Mouse (Mus musculus) adrenal gland, adult 2 months (tissue): ENCODE measurements around the gene Sirt7. TPM values are rescaled to one million over a fixed set of nuclear protein-coding genes. Genes with fewer than 3 reads are reported as not detected.
A peak's percentile ranks its signal among the peaks of the same experiment; 100 is the strongest.

Experiments used
- DNase-seq: peaks from one replicate; pipeline ENCODE4 v3.0.0; 2021
- long read RNA-seq: library from polyadenylated mRNA; stranded (forward); transcript quantifications from one replicate; pipeline ENCODE4 v2.0.0, GENCODE M21; 2021
- polyA plus RNA-seq: library from polyadenylated mRNA; depleted of rRNA; stranded (reverse); fragments of >200 nt; gene quantifications from 2 replicates; pipeline ENCODE4 v1.2.3, GENCODE M21; 2012; rRNA removed
- total RNA-seq, 2 experiments: library from RNA; stranded (reverse); gene quantifications; 2 replicates each; pipeline ENCODE4 v1.2.3; 2021

Sirt7 gene
- 10 to 100 TPM; 54.2 to 69.5 TPM for total RNA-seq
- 109 and 128 TPM in 2 replicates for polyA plus RNA-seq
- long read RNA-seq, transcript Sirt7-201 (10 exons, 1,727 nt): major isoform, 40 of 66 reads
- long read RNA-seq, partial matches to known transcripts: 3 of 66 reads
- long read RNA-seq, other reads (novel, unspliced or antisense): 22 of 66 reads

DNA sequence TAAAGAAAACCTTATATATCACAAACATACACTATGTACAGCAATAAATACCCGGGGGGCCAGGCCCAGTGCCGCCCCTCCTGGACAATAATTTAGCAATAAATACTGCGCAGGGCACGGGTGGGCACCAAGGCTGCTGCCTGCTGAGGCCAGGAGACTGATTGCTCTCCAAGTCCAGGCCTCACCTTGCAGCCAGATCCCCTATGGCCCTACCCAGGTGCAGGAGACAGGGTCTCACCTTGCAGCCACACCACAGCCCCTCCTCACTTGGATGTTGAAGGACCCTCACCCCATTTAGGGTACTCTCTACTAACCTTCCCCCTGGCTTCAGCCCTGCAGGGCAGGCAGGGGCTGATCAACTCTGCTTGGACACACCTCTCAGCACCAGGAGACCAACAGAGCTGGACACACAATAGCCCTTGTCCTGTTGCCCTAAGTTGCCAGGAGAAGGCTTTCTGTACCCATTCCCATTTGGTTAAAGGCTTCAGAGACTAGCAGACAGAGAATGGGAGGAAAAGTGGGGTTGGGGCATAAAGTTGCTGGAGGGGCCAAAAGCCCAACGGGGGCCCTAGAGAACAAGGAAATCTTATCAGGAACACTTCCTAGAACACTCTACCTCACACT is at the start of gene Sirt7:
Gene Sirt7, minus strand, starts transcription at position 89 of the 624 bp plus-strand sequence.
- DNase-seq: no peak

DNA sequence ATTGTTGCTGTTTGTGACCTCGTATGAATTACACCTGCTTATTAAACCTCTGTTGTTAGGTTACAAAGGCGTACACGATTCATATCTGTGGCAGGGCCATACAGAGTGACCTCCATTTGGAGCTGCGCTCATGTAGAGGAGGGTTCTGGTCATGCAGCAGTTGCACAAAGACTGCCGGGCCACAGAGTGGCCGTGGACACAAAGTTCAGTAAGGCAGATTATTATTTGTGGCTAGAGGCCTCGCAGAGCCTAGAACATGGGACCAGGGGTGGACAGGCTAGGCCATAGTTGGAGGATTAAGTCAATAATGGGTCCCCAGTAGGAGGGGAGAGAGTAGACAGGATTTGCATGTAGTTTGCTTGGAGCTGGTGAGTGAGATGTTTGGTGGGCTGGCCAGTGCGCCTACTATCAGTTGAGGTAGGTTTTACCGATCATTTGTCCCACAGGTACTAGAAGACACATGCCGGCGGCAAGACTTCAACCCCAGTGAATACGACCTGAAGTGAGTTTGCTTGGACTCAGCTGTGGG is 48.6 kb upstream of the Sirt7 start:
- no peak for DNase-seq

DNA sequence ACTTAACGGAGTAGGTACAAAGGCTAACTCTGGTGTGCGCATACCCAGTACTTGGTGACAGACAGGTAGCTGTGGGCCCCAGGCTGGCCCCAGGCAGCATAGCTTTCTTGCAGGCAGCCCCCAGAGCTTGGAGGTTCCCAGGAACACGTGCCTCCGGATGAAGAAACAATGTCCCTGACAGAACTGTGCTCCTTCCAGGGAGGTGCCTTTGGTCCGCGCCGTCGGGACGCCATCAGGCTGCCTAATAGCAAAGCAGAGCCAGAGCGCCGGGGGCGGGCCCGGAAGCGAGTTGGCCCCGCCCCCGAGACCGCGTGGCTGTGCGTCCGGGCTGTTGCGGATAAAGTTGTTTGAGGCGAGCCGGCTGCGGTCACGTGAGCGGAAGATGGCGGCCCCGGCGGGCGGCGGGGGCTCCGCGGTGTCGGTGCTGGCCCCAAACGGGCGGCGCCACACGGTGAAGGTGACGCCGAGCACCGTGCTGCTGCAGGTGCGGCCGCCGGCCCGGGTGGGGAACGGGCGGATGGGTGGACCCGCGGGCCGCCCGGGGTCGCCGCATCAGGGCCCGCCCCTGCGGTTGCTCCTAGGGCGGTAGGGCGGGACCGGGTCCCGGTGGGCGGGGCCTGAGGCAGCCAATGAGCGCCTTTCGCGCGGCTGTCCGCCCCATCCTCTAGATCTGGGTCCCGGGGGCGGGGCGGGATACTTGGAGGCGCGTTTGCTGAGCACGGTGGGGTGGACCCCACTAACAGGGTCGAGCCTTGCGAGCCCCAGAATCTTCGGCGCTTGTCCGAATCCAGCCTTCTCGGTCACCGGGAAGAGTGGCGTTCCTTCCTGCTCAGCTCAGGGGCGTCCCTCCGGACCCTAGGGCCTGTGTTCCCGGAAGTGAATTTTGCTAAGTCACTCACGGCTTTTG is 47.9 kb upstream of the Sirt7 start, which contains the start of gene Aspscr1:
Gene Aspscr1, plus strand, starts transcription at position 287 of the 907 bp plus-strand sequence.
- peak; percentile 98 for DNase-seq

DNA sequence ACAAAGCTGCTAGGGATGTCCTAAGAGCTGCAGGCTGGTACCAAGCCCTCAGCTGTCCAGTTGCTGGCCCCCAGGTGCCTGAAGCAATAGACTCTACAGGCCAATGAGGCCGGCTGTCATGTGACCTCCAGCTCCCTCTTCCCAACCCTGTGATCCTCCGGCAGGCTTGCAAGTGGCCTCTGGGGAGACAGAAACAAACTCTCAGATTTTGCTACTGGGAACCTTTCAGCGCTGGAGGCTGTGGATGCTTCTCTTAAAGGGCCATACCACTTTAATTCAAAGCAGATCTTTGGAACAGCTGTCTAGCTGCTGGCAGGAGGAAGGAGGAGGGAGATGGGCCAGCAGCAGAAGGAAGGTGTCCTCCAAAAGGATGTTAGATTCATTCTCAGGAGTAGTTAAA is 41.6 kb upstream of the Sirt7 start:
- no peak for DNase-seq

DNA sequence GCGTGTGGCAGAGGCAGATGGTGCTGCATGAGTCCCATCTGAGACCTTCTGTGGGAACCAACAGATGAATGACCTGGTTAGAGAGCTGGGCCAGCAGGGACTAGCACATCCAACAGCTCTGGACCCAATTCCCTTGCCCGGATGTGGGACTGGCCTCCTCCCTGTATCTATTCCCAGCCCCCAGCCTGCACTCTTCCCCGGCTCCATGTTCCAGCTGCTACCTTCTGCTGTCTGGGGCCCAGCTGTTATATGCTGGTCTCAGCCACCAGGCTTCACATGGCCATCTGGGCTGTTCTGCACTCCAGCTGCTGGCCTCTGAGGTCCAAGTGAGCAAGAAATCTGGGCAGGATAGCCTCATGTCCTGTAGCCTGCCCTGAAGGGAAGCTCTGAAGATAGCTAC is 40.4 kb upstream of the Sirt7 start:
- no peak for DNase-seq

DNA sequence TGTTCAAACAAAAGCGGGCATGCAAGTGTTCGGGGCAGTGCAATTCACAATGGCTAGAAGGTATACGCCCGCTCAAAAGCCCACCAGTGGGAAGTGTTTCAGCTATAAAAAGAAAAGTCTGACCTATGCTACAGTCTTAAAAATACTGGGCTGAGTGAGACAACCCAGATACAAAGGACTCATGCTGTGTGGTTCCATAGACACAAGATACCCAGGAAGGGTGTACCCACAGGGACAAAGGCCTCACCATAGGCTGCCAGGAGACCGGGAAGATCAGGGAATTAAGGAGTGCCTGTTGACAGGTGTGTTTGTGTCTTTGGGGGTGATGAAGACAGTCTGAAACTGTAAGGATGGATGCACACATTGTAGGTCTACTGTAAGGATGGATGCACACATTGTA is 38.7 kb upstream of the Sirt7 start:
- no peak for DNase-seq

DNA sequence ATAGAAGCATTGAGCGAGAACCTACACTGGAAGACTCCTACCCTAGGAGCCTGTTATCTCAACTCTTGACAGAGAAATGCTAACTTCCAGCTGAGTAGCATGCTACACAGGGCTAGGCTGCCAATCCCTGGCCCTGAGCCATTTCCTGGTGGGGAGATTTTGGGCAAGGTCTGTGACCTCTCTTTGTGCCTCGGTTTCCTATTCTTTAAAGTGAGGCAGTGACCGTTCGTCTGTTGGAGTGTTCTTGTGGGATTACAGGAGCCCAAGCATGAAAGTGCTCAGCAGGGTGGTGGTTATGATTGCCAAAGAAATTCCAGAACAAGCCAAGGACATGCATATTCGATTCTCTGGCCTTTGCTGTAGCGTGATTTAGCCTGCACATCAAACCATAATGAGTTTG is 37.7 kb upstream of the Sirt7 start:
- peak; percentile 25 for DNase-seq

DNA sequence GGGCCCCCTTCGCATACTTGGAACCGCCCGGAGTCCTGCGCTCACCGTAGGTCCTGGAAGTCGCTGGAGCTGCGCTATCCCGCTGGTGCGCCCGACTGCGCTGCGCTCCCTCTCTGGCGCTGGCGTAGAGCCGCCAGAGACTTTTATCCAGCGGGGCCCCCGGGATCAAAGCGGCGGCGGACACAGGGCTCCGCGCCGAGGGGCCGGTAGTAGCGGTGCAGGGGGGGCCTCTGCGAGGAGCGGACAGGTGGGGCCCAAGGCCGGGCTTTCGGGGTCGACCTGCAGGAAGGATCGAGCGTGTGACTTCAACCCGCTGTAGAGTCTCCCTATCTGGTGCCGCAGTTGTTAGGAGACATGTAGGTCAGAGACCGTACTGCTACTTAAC is 36.0 kb upstream of the Sirt7 start, which contains the start of gene Notum:
Gene Notum, minus strand, starts transcription at position 100 of the 385 bp plus-strand sequence.
- DNase-seq: no peak

DNA sequence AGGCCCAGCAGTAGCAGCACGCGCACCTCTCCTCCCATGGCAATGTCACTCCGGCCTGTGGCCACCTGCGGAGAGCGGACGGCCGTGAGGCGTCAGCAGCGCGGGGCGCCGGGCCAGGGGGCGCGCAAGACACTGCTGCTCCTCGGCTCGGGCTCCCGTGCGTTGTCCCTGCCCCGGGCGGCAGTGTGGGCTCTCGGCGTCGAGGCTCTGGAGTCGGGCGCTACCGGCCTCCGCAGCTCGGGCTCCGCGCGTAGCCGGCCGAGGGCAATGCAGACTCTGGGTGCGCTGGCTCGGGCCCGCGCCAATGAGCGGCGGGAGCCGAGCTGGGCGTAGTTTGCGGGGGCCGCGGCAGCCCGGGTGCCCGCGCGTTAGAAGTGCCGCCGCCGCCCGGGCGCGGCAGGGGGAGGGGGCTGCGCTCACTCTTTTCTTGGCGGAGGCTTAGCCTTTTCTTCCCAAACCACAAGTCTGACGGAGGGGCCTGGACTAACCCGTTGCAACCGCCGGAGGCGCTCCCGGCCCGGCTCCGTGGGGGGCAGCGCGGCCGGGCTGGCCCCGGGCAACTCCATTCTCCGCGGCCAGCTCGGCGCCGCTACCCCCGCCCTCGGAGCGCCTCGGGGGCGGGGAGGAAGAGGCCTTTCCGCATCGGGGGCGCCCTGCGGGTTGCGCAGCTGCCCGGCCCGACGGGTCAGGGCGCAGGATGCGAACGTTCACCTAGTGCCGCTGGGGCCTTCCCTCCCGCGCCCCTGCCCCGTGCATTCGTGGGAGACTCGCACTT is 35.4 kb upstream of the Sirt7 start:
- DNase-seq: peak; percentile 69

DNA sequence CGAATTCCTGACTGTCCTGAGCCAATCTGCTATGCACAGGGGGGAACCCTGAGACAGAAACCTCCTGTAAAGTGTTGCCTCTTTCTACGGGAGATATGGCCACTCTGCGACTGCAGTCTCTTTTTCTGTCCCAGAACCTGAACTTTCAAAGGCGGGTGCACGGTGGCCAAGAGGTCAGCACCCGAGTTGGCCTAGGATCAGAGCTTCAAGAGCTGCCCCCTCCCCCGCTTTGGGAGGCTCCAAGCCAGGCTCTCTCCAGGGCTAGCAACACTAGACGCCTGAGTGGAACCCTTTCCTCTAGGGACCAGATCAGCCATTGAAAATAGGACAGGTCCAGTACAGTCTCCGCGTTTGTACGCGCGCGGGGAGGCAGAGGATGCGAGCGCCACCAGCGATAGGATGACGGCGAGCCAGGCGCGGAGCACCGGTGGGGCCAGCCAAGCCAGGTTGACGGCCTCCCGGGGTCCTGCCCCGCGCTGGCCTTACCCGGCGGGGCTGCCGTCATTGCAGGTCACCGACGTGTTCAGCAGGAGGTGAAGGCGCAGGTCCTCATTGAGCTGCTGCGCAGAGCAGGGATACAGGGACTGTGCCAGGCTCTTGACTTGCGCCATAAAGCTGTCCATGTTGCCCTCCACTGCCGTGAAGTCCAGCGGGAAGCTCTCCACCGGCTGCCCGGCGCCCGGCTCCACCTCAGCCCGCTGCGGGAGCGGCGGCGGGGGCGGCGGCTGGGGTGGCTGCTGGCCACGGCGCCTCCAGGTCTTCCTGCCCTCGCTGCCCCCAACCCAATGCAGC is 34.7 kb upstream of the Sirt7 start:
- DNase-seq: peak; percentile 56

DNA sequence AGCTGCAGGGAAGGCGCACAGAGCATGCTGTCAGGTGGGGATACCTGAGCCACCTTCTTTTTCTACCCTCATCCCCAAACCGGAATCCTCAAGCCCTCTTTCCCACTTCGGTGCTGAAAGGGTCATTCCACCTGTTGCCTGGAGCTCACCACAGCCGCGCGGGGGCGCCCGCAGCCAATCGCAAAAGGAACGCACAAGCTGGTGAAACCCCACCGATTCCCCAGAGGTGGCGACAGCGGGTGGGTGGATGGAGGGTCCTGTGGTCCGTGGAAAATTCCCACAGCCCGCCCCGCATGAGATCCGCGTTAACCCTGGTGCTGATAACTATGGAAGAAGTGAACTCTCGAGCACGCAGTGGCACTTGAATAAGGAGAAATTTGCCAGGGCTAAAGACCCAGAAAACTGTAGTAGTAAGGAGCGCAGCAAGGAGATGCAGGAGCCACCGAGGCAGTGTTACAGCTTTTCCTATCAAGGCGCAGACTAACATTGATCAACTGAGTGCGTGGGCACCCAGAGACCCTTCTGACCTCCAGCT is 33.9 kb upstream of the Sirt7 start:
- peak; percentile 87 for DNase-seq

DNA sequence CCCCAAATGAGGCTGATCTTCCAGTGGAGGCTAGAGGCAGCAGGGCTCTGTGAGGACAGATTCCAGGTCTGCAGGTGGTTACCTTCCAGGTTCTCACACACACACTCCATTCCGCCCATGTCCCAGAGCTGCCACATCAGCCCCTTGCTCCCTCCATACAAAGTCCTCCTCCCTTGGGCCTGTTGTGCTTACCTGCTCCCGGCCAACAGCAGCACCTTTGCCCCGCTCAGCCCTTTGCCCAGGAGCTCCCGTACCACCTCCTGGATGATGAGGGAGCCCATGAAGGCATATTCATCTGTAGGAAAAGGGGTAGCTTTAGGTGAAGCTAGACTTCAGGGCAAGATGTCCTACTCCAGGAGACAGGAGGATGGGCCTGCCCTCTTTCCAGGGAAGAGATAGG is 32.3 kb upstream of the Sirt7 start:
- no peak for DNase-seq

DNA sequence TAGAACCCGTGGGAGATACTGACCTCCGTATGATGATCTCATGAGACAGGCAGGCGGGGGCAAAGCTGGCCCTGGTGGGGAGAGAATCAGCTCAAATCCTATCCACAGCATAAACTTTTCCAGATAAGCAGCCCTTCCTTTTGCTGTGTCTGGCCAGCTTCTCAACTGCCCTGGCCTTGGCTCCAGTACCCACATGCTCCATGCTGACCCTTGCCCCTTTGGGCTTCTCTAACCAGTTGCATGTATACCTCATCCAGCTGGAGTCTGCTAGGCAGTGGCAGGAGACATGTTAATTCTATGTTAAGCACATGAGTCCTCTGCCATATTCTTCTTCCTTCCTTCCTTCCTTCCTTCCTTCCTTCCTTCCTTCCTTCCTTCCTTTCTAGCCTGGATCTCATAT is 29.7 kb upstream of the Sirt7 start:
- no peak for DNase-seq

DNA sequence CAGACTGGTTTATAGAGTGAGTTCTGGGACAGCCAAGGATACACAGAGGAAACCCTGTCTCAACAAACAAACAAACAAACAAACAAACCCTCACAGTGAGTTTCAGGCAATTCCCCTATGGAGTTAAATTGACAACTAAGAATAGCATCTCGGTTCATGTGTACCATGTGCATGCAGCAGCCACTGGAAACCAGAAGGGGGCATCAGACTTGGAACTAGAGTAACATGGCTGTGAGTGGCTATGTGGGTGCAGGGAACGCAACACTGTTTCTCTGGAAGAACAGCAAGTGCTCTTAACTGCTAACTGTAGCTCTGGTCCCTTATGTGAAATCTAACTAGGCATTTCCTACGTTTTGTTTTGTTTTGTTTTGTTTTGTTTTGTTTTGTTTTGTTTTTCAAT is 26.8 kb upstream of the Sirt7 start:
- DNase-seq: no peak

DNA sequence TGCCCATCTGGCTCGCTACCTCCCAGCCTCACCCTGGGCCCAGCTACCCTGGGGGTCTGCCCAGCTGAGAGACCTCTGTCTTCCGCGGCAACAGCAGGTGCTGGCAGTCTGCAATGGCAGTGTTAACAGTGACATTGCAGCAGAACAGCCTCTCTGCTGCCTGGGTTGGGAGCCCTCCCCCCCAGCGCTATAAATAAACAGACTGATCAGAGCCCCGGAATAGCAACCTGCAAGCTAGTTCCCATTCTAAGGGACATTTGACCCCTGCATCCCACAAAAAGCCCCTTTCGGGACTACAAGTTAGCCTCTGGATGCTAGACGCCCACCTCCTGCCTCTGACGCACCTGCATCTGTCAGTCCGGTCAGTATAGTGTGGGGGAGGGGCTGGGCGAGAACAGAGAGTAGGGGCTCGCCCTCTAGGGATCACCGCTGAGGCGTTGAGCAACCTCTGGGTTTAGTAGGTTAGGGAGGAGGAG is 23.0 kb upstream of the Sirt7 start, which contains the start of gene Myadml2:
Gene Myadml2, minus strand, starts transcription at position 158 of the 476 bp plus-strand sequence.
- DNase-seq: no peak

DNA sequence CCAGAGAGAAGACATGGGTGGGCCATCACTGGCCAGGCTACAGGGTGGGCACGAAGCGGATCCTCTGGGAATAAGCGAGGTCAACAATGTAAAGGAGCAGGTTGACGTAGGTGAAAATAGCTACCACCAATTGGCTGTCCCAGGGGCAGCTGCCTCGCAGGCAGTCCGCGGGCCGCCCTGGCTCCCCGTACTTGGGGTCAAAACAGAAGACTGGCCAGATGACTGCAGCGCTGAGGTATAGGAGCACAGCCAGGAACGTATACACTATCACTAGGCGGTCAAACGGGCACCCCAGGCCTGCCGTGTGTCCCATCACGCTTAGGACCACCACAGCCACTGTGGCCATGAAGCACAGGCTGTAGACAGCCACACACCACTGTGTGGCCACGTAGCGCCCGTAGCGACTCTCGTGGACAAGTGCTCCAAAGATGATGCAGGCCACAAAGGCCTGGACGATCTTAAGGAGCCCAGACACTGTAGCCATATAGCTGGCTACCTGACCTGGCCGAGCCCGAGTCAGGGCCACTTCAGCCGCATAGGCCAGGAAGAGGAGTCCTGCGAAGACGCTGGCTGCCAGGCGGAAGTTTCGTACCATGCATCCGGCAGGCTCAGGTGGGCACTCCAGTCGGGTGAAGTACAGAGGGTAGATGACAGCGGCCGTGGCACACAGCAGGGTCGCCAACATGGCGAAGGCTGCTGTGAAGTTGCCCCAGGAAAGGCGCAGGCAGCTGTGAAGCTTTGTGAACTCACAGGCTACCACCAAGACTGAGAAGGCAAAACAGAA is 22.2 kb upstream of the Sirt7 start:
- DNase-seq: no peak

DNA sequence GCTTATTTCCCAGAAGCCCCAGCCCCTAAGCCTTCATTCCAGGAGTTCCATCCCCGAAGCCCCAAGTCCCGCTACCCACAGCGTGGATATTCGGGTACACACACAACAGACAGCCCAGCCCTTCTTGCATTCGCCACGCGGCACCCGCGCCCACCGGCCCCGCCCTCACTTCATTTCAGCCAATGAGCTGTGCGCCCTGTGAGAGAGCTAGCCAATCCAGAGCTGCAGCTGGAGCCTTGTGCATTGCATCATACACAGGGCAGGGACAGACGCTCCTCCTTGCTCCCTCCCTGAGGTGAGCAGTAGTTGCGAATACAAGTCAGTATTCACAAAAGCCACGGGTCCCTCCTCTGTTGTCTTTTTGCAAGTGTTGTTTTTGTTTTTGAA is 18.6 kb upstream of the Sirt7 start, which contains the start of gene Pycr1:
Gene Pycr1, minus strand, starts transcription at position 169 of the 387 bp plus-strand sequence.
- DNase-seq: peak; percentile 96

DNA sequence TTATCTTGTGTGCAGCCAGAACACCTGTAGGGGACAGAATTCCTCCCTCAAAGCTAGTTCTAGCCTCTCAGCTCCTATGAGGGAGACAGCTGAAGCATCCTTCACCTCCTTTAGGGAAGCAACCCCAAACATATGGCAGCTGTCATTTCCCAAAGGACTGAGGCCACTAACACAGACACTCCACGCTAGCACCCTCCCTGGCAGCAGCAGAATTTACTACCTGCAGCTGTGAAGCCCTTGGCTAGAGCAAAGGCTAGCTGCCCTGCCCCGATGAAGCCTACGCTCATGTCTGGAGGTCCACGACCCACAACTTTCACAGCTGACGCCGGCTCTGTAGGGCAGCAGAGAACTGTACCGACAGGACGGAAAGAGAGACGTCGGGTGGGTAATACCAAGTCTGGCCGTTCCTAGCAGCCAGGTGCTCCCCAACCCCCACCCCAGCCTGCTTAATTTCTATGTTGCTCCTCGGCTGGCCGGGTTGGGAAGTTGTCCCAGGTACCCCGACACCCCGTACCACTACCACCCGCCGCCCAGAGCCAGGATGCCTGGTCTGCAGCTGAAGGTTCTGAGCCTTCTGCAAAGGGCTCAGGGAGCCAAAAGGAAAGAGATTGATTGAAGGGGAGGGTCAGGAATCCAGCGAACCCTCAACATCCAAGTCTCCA is 18.0 kb upstream of the Sirt7 start:
- no peak for DNase-seq

DNA sequence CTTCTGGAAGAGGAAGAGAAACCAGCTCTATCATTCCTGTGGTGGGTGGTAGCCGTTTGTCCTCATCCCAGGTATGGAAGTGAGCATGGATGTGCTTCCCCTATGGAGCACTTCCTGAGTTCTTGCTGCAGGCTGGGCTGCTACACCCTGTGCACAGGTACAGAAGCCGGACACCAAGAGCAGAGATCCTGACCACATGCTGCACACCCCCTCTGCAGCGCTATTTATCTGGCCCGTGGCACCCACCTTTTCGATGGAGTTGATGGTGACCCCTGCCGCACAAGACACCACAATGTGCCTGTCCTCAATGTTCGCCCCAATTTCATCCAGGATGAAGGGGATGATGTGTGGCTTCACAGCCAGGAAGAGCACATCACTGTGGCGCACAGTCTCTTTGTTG is 16.8 kb upstream of the Sirt7 start:
- DNase-seq: no peak
